Mouse (Mus musculus): ENCODE results near the gene Rars. TPM values are rescaled to one million over a fixed set of nuclear protein-coding genes. Genes with fewer than 3 reads are reported as not detected.

Gene Rars
- not detected in 2 replicates for polyA plus RNA-seq (2012; ENCODE audit: insufficient read depth, insufficient read length, low replicate concordance, missing spikeins)

DNA sequence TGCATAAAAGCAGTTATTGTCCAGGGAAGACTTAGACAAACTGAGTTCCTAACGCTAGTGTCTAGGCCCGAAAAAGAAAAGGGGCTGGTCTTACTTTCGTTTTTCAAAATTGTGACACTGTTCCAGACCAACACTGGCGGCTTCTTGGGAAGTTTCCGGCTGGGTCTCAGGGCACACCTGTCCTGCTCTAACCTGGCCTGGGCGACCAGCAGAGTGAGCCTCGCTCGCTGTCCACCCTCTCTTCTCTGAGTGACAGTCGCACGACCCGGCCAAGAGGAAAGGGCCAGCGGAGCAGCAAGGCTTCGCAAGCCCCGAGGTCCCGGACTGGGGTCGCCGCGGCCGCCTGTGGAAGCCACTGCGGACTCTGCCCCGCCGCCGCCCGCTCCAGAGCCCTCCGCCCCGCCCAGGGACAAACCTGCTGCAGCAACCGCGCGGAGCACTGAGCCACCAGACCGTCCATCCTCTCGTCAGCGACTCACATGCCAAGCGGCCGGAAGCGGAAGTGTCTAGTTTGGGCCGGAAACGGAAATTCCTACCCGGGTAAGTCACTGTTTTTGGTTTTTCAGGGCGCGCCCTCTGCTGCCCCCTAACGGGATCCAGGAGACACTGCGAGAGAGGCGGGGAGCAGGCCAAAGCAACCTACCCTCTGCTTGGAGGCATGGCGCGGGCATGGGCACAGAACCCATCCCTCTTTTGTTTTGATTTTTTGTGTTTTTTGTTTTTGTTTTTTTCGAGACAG, at the start of gene Rars:
Gene Rars, minus strand, starts transcription at position 485 of the 739 bp plus-strand sequence.
- H3K27ac ChIP-seq (ENCODE audit: insufficient read depth, low read depth, low read length): no peak within 1 kb of the TSS
- TF ChIP-seq POLR2A (IDR thresholded peaks at IDR 0.05; ENCODE audit: insufficient read depth, low read depth, low read length): no peak; the same call in 1 of the 2 replicates
- TF ChIP-seq CTCF (IDR thresholded peaks at IDR 0.05; ENCODE audit: insufficient read depth, low read depth, low read length): peak; percentile 93
- H3K4me1 ChIP-seq (ENCODE audit: control insufficient read depth, insufficient read depth, low read length): peaks cover 5% of the 10 kb centered on the region; the same call in 1 of the 2 replicates
- peak within 1 kb of the TSS; percentile 89 for H3K4me3 ChIP-seq (ENCODE audit: insufficient read depth, low read depth, low read length)
- WGBS: 1% methylated on average over 46 of the region's 46 CpGs

DNA sequence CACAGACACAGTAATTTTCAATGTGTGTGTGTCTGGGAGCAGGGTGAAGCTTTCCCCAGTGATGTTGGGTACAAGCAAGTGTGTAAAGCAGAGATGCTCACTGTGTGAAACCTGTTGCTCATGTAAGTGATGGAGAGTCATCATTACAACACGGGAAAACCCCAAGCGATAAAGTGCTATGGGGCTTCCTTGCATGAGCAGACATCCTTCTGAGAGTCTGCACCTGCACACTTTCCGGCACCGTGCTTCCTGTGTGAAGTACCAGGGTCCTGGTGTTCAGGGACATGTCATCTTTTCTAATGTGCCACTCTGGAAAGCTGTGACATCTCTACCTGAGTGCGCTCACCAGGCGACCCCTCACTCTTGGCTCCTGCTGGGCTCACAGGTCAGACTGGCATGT, 48.5 kb upstream of the Rars start:
- WGBS: 95% methylated on average over 6 of the region's 6 CpGs
- no peaks in the 10 kb centered on the region for H3K4me1 ChIP-seq (ENCODE audit: control insufficient read depth, insufficient read depth, low read length)
- no peak for TF ChIP-seq POLR2A (IDR thresholded peaks at IDR 0.05; ENCODE audit: insufficient read depth, low read depth, low read length)
- no peak for TF ChIP-seq CTCF (IDR thresholded peaks at IDR 0.05; ENCODE audit: insufficient read depth, low read depth, low read length)
- H3K27ac ChIP-seq (ENCODE audit: insufficient read depth, low read depth, low read length): no peak overlapping the region
- no peak overlapping the region for H3K4me3 ChIP-seq (ENCODE audit: insufficient read depth, low read depth, low read length)

DNA sequence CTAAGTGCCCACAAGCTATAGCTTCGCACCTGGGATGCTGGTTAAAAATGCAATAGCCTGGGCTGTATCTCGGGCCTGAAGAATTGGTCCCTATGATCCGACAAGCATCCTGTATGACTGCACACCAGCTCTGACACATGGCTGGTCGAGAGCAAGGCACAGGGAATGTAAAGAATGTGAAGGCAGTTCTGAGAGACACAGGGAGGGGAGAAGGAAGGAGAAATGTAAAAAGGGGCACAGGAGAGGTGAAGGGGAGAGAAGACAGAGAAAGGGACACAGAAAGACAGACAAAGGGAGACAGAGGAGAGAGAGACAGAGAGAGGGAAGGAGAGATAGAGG, 44.2 kb upstream of the Rars start:
- Histone ChIP-seq H3K4me1 (ENCODE audit: control insufficient read depth, insufficient read depth, low read length) (peaks cover 6% of the 10 kb centered on the region), H3K27ac (ENCODE audit: insufficient read depth, low read depth, low read length) (no peak overlapping the region), H3K4me3 (ENCODE audit: insufficient read depth, low read depth, low read length) (no peak overlapping the region)
- WGBS: 83% methylated on average over 4 of the region's 4 CpGs
- TF ChIP-seq CTCF (IDR thresholded peaks at IDR 0.05; ENCODE audit: insufficient read depth, low read depth, low read length): no peak
- TF ChIP-seq POLR2A (IDR thresholded peaks at IDR 0.05; ENCODE audit: insufficient read depth, low read depth, low read length): no peak

DNA sequence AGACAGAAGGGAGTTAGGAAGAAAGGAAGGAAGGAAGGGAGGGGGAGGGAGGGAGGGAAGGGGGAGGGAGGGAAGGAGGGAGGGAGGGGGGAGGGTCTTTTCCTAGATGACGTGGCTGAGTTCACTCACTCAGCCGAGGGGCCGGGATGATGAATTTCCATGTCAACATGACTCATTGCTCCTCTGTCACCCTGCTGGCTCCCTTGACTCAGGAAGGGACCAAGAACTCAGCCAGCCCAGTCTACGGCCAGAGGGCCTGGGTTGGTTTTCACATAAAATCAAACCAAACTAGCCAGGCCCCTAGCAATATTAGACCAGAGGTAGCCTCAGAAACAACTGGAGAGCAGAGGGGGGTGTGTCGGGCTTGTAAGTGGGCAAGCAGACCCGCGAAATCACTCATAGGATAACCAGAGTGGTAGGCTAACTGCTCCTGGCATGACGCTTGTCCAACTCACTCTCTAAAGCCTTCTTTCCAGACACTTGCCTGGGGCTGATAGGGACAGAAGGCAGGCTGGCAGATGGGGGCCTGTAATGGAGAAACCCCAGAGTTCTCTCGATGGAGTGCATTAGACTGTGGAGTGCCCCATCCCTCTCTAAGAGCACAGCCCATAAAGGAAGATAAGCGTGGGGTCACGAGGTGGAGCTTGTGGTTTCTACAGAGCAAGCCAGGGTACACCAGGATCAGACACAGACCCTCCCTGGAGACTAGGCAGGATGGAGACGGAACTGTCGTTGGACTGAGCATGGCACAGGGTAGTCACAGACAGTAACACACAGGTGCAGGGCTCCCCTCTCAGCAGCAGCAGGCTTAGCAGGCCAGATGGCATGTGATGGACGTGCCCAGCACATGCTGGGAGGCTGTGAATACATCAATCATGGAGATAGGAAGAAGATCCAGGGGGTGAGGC, 43.6 kb upstream of the Rars start:
- no peak for TF ChIP-seq POLR2A (IDR thresholded peaks at IDR 0.05; ENCODE audit: insufficient read depth, low read depth, low read length)
- no peak for TF ChIP-seq CTCF (IDR thresholded peaks at IDR 0.05; ENCODE audit: insufficient read depth, low read depth, low read length)
- no peak overlapping the region for H3K27ac ChIP-seq (ENCODE audit: insufficient read depth, low read depth, low read length)
- 73% methylated on average over 14 of the region's 14 CpGs for WGBS
- no peak overlapping the region for H3K4me3 ChIP-seq (ENCODE audit: insufficient read depth, low read depth, low read length)
- H3K4me1 ChIP-seq (ENCODE audit: control insufficient read depth, insufficient read depth, low read length): peaks cover 8% of the 10 kb centered on the region

DNA sequence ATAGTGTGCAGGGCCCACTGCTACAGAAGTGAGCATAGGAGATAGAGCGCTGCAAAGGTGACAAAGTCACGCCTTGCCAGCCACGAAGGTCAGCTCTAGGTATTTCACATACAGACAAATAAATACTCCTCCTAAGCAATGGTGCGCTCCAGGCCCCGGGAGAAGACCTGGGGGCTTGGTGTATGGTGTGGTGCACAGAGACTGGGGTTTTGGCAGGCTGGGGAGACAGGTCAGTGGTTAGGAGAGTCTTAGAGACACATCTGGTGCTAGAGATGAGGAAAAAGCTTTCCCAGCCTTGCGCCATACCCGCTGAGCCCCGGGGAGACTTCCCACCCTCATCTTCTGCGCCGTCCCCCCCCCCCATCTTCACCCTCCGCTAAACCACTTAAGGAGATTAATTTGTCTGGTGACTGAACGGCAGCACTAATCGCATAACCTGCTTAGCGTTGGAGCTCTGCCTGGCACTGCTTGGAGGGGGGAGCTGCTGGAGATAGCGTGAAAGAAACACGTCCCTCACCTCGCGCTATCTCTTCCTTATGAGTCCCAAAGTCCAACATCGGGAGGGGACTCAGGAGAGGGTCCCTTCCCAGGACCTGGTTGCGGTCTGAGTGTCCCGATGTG, 39.4 kb upstream of the Rars start:
- WGBS: 37% methylated on average over 21 of the region's 21 CpGs
- peaks cover 8% of the 10 kb centered on the region for H3K4me1 ChIP-seq (ENCODE audit: control insufficient read depth, insufficient read depth, low read length)
- H3K4me3 ChIP-seq (ENCODE audit: insufficient read depth, low read depth, low read length): no peak overlapping the region
- H3K27ac ChIP-seq (ENCODE audit: insufficient read depth, low read depth, low read length): no peak overlapping the region
- TF ChIP-seq POLR2A (IDR thresholded peaks at IDR 0.05; ENCODE audit: insufficient read depth, low read depth, low read length) (no peak), CTCF (IDR thresholded peaks at IDR 0.05; ENCODE audit: insufficient read depth, low read depth, low read length) (no peak)

DNA sequence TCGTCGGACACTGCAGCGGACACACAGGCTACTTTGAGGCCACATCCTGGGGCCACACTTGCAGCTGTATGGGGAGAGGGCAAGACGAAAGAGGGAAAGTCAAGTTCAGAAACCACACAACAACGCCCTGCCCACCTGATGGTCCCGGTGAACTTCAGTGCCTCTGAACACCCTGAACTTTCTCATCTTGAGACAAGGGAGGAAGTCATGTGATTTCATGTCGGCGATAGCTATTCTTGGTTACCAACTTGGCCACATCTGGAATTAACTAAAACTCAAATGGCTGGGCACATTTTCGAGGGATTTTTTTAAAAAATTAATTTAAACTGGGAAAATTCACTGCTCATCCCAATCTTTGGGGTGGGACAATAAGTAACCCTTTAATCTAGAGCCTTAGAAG, 36.7 kb upstream of the Rars start:
- H3K4me1 ChIP-seq (ENCODE audit: control insufficient read depth, insufficient read depth, low read length): peaks cover 10% of the 10 kb centered on the region
- no peak overlapping the region for H3K27ac ChIP-seq (ENCODE audit: insufficient read depth, low read depth, low read length)
- WGBS: 90% methylated on average over 9 of the region's 9 CpGs
- no peak overlapping the region for H3K4me3 ChIP-seq (ENCODE audit: insufficient read depth, low read depth, low read length)
- TF ChIP-seq POLR2A (IDR thresholded peaks at IDR 0.05; ENCODE audit: insufficient read depth, low read depth, low read length): no peak
- no peak for TF ChIP-seq CTCF (IDR thresholded peaks at IDR 0.05; ENCODE audit: insufficient read depth, low read depth, low read length)

DNA sequence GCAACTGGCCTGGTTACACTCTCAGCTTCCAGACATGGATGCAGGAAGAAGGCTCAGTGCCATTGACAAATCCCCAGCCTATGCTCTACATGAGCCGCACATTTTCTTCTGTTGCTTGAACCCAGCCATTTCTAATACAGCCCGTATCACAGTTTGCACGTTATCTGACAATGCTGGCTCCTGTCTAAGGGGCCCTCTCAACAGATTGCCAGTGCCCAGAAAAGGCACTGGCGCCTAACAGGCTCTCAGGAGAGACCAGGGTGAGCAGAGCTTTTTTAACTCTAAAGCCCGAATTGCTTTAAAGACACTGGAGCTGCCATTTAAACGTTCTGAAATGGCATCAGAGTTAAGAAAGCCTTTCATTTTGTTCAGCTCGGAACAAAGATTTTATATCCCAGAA, 31.8 kb upstream of the Rars start:
- no peak overlapping the region for H3K27ac ChIP-seq (ENCODE audit: insufficient read depth, low read depth, low read length)
- 51% methylated on average over 7 of the region's 7 CpGs for WGBS
- no peak overlapping the region for H3K4me3 ChIP-seq (ENCODE audit: insufficient read depth, low read depth, low read length)
- TF ChIP-seq CTCF (IDR thresholded peaks at IDR 0.05; ENCODE audit: insufficient read depth, low read depth, low read length) (no peak), POLR2A (IDR thresholded peaks at IDR 0.05; ENCODE audit: insufficient read depth, low read depth, low read length) (no peak)
- H3K4me1 ChIP-seq (ENCODE audit: control insufficient read depth, insufficient read depth, low read length): peaks cover 22% of the 10 kb centered on the region

DNA sequence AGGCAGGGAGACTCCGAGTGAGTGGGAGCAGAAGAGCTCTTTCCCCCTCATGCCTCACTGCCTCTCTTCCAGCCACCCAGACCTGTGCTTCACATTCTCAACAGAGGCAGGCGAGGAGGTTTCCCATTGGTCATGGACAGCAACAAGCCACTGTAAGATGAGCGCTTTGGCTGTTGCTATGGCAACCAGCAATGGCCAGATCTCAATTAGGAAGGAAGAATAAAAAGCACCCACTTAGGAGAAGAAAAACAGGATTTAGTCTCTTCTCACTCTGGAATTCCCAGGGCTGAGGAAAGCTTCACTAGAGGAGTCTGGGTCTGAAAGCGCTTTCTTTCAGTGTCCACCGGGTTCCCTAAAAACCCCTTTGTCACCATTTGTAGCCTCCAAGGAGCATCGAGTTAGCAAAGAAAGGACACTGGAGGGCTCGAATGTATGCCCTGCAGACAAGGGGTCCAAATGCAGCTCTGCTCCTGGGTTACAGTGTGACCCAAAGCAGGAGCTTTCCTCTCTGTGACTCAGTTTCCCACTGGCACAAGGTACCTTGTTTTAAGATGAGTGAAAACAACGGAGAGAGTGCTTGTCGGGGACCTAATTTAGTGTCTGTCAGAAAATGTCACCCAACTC, 30.8 kb upstream of the Rars start:
- H3K27ac ChIP-seq (ENCODE audit: insufficient read depth, low read depth, low read length): peak overlapping the region; percentile 27; the same call in 1 of the 2 replicates
- TF ChIP-seq POLR2A (IDR thresholded peaks at IDR 0.05; ENCODE audit: insufficient read depth, low read depth, low read length) (no peak), CTCF (IDR thresholded peaks at IDR 0.05; ENCODE audit: insufficient read depth, low read depth, low read length) (no peak)
- H3K4me3 ChIP-seq (ENCODE audit: insufficient read depth, low read depth, low read length): no peak overlapping the region
- peaks cover 22% of the 10 kb centered on the region for H3K4me1 ChIP-seq (ENCODE audit: control insufficient read depth, insufficient read depth, low read length)
- 14% methylated on average over 9 of the region's 9 CpGs for WGBS

Measured in olfactory bulb, adult 2 months (tissue).